Mouse (Mus musculus) neural tube, embryonic 12.5 days (tissue): ENCODE measurements at regions not wholly inside any gene's neighbourhood (a gene's known extent, or its start where the extent isn't known, plus 50 kb on each side); places are given as distances from the start of the nearest gene placed in this dataset.
"Not testable (repeated sequence)": the region's sequence is repeated elsewhere in the genome, so short reads cannot be mapped to it uniquely, and the experiment has no call there.

ENCODE experiments used
- ATAC-seq: fragments of 200-750 bp; cut with Nextera tagmentation; 2 replicates; pipeline ENCODE4 v1.8.0; 2017; ENCODE audit warnings: low read depth, mild to moderate bottlenecking, moderate TSS enrichment, moderate library complexity; ENCODE audit not compliant: low FRiP score
- H3K27ac ChIP-seq: fragments of 300-500 bp; sonication (generic); 2 replicates; pipeline ENCODE4 v1.5.1; 2016
- H3K27me3 ChIP-seq: fragments of 300-500 bp; sonication (generic); replicated peaks from 2 replicates; pipeline ENCODE4 v1.6.1; 2016; ENCODE audit warnings: mild to moderate bottlenecking
- H3K36me3 ChIP-seq: fragments of 300-500 bp; sonication (generic); 2 replicates; pipeline ENCODE4 v1.6.1; 2016; ENCODE audit warnings: mild to moderate bottlenecking
- H3K4me1 ChIP-seq: fragments of 300-500 bp; sonication (generic); 2 replicates; pipeline ENCODE4 v1.6.1; 2016
- H3K4me2 ChIP-seq: fragments of 300-500 bp; sonication (generic); replicated peaks from 2 replicates; pipeline ENCODE4 v1.6.1; 2016; ENCODE audit warnings: mild to moderate bottlenecking
- H3K4me3 ChIP-seq: fragments of 300-500 bp; sonication (generic); 2 replicates; pipeline ENCODE4 v1.5.1; 2016
- H3K9ac ChIP-seq: fragments of 300-500 bp; sonication (generic); 2 replicates; pipeline ENCODE4 v1.6.1; 2016; ENCODE audit warnings: mild to moderate bottlenecking
- H3K9me3 ChIP-seq: fragments of 300-500 bp; sonication (generic); 2 replicates; pipeline ENCODE4 v1.6.1; 2016; ENCODE audit warnings: mild to moderate bottlenecking
- WGBS: fragments of 180-500 bp; shearing (Covaris S2); methylation state at CpG from one replicate; pipeline ENCODE4 v1.1.7; 2016; 5-methylcytosine and 5-hydroxymethylcytosine counted together

GRCm38 (mm10) chr2:53276435-53276834 is 84.9 kb downstream of the Arl6ip6 start:
- Histone ChIP-seq H3K36me3 (no peaks in the 10 kb centered on the region), H3K4me3 (no peak overlapping the region), H3K4me2 (no peak overlapping the region), H3K27ac (no peak overlapping the region), H3K4me1 (no peaks in the 10 kb centered on the region), H3K9ac (no peak overlapping the region), H3K9me3 (no peaks in the 10 kb centered on the region), H3K27me3 (no peaks in the 10 kb centered on the region)
- WGBS: 52% methylated on average over 1 of the region's 1 CpGs
- ATAC-seq: no peak

GRCm38 (mm10) chr2:53301712-53302423 is 110.3 kb downstream of the Arl6ip6 start:
- Histone ChIP-seq H3K4me1 (no peaks in the 10 kb centered on the region), H3K27me3 (no peaks in the 10 kb centered on the region), H3K9me3 (no peaks in the 10 kb centered on the region), H3K36me3 (no peaks in the 10 kb centered on the region), H3K4me3 (no peak overlapping the region), H3K9ac (no peak overlapping the region), H3K4me2 (no peak overlapping the region), H3K27ac (no peak overlapping the region)
- no peak for ATAC-seq
- WGBS: 95% methylated on average over 2 of the region's 2 CpGs

DNA sequence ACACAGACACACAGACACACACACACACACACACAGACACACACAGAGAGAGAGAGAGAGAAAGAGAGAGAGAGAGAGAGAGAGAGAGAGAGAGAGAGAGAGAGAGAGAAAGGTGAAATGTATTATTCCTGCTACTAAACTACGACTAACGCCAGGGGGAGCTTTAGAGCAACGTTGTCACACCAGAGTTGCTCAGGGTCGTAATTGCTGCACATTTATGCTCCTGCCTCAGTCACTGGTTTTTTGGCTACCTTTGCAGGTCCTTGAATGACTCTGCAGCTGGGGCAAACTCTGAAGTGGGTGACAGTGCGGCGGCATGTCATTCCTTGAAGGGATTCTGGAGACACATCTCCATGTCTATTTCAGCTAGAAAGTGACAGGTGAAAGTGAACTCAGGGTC is 139.2 kb downstream of the Arl6ip6 start:
- H3K27ac ChIP-seq: no peak overlapping the region
- H3K4me1 ChIP-seq: no peaks in the 10 kb centered on the region
- H3K36me3 ChIP-seq: no peaks in the 10 kb centered on the region
- WGBS: 37% methylated on average over 6 of the region's 6 CpGs
- H3K9ac ChIP-seq: no peak overlapping the region
- no peak; the same call in 1 of the 2 replicates for ATAC-seq
- H3K4me3 ChIP-seq: no peak overlapping the region
- no peaks in the 10 kb centered on the region for H3K9me3 ChIP-seq
- H3K27me3 ChIP-seq: no peaks in the 10 kb centered on the region
- no peak overlapping the region for H3K4me2 ChIP-seq

DNA sequence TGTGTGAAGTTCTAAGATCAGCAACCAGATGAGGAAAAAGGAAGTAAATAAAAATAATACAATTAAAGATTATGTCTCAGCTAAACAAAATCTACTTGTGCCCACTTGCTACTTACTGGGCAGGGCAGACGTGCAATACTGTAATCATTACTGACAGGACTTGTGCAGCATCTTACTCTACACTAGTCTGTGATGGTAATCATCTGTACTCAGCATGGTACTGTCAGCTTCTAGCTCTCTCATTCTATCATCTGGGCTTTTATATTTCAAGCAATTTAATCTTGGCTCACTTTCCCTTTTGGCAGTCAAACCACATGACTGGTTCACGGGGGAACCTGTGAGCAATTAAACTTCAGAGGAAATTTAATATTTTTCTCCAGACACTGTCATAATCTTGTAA is 167.5 kb downstream of the Arl6ip6 start:
- no peak for ATAC-seq
- Histone ChIP-seq H3K9me3 (no peaks in the 10 kb centered on the region), H3K9ac (no peak overlapping the region), H3K27ac (no peak overlapping the region), H3K4me3 (no peak overlapping the region), H3K27me3 (no peaks in the 10 kb centered on the region), H3K36me3 (no peaks in the 10 kb centered on the region), H3K4me2 (no peak overlapping the region), H3K4me1 (no peaks in the 10 kb centered on the region)
- 75% methylated on average over 2 of the region's 2 CpGs for WGBS

DNA sequence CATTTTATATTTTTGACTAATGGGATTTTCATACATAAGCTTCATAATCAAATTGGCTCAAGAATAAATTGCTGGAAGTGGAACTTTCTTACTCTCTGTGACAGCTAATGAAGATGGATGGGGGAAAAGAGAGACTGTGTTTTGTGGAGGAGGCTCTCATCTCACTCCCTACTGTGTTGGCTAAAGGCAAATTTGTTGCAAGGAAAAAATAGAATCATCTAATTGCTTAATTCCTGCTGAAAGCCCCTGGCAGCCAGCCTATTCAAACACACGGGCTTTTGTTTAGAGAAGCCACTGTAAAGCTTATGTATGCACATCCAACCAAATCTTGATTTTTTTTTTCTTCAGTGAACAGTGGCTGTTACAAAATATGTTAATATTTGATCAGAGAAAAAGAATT is 190.8 kb downstream of the Arl6ip6 start:
- H3K9me3 ChIP-seq: no peaks in the 10 kb centered on the region
- peak; percentile 30; the same call in 1 of the 2 replicates for ATAC-seq
- no peak overlapping the region for H3K4me2 ChIP-seq
- no peaks in the 10 kb centered on the region for H3K36me3 ChIP-seq
- no peaks in the 10 kb centered on the region for H3K4me1 ChIP-seq
- no peak overlapping the region for H3K4me3 ChIP-seq
- no peak overlapping the region for H3K27ac ChIP-seq
- 10% methylated on average over 1 of the region's 1 CpGs for WGBS
- H3K9ac ChIP-seq: no peak overlapping the region
- H3K27me3 ChIP-seq: no peaks in the 10 kb centered on the region

- Histone ChIP-seq H3K9ac (no peak overlapping the region), H3K27ac (no peak overlapping the region), H3K4me3 (no peak overlapping the region), H3K9me3 (no peaks in the 10 kb centered on the region), H3K27me3 (no peaks in the 10 kb centered on the region), H3K4me2 (no peak overlapping the region; the same call in 1 of the 2 replicates), H3K36me3 (no peaks in the 10 kb centered on the region), H3K4me1 (no peaks in the 10 kb centered on the region)
- peak; percentile 78 for ATAC-seq
- 23% methylated on average over 8 of the region's 8 CpGs for WGBS
Observed at GRCm38 (mm10) chr2:53384545-53385176, 193.1 kb downstream of the Arl6ip6 start.

- Histone ChIP-seq H3K9ac (no peak overlapping the region), H3K36me3 (no peaks in the 10 kb centered on the region), H3K4me1 (no peaks in the 10 kb centered on the region), H3K27me3 (no peaks in the 10 kb centered on the region), H3K4me2 (no peak overlapping the region), H3K27ac (no peak overlapping the region), H3K4me3 (no peak overlapping the region), H3K9me3 (no peaks in the 10 kb centered on the region)
- ATAC-seq: no peak
- 94% methylated on average over 3 of the region's 3 CpGs for WGBS
Observed at GRCm38 (mm10) chr2:53388652-53389051, 197.1 kb downstream of the Arl6ip6 start.

GRCm38 (mm10) chr2:53414471-53414870 is 222.9 kb downstream of the Arl6ip6 start:
- Histone ChIP-seq H3K4me1 (no peaks in the 10 kb centered on the region), H3K9me3 (no peaks in the 10 kb centered on the region), H3K9ac (no peak overlapping the region), H3K4me3 (no peak overlapping the region), H3K27ac (no peak overlapping the region), H3K4me2 (no peak overlapping the region), H3K36me3 (no peaks in the 10 kb centered on the region), H3K27me3 (no peaks in the 10 kb centered on the region)
- no peak for ATAC-seq
- 93% methylated on average over 2 of the region's 2 CpGs for WGBS

DNA sequence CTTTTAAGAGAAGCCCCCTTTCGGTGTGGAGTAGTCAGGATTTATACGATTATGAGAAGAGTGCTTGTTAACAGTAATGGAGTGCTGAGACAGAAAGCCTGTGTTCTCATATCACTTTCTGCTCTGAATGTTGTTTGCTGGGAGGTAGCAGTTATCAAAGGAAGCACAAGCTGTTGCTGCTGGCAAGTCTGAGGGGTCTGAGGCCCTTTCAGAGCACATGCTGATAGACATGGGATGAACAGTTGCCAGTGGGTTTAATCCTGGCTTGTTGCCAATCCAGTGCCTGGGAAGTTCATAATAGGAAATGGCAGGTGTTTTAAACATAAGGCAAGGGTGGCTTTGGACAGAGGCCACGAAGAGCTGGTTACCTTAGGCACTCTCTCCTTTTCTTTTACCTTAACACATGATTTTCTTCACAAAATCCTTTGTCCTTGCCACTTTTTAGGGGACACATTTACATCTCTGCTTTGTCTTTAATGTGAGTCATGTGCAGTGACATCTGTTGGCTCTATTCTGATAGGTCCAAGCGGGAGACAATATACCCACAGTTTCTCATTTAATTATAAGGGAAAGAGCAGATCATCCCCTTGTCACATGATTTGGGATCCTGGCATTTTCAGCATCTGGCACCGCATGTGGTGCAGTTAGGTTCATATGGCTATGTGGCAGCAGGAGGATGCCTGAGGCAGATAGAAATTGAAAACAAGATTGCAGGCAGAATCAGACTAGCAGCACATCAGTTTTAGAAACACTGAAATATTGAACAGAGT is 245.7 kb downstream of the Arl6ip6 start:
- no peak overlapping the region for H3K4me2 ChIP-seq
- H3K36me3 ChIP-seq: no peaks in the 10 kb centered on the region
- H3K9me3 ChIP-seq: no peaks in the 10 kb centered on the region
- no peak overlapping the region for H3K4me3 ChIP-seq
- 66% methylated on average over 5 of the region's 5 CpGs for WGBS
- no peak overlapping the region for H3K27ac ChIP-seq
- no peaks in the 10 kb centered on the region for H3K27me3 ChIP-seq
- no peak overlapping the region for H3K9ac ChIP-seq
- peak; percentile 81 for ATAC-seq
- no peaks in the 10 kb centered on the region for H3K4me1 ChIP-seq

DNA sequence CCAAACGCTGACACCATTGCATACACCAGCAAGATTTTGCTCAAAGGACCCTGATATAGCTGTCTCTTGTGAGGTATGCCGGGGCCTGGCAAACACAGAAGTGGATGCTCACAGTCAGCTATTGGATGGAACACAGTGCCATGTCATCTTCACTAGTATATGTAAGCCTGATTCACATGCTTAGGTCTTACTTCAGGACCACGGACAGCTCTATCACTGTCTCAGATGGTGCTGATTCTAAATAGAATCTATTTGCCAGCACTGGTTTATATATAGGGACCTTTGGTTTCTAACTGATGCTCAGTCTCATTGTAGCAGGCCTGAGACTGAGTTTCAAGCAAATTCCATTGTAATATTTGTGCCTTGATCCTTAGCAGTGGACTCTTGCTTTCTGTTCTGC is 248.8 kb downstream of the Arl6ip6 start:
- 61% methylated on average over 3 of the region's 3 CpGs for WGBS

GRCm38 (mm10) chr2:53460265-53460664 is 268.7 kb downstream of the Arl6ip6 start:
- Histone ChIP-seq H3K4me2 (no peak overlapping the region), H3K9ac (no peak overlapping the region), H3K27ac (no peak overlapping the region), H3K4me1 (no peaks in the 10 kb centered on the region), H3K4me3 (no peak overlapping the region), H3K9me3 (no peaks in the 10 kb centered on the region), H3K27me3 (no peaks in the 10 kb centered on the region), H3K36me3 (no peaks in the 10 kb centered on the region)
- WGBS: 84% methylated on average over 3 of the region's 3 CpGs
- ATAC-seq: no peak

More for the DNA sequence above, 248.8 kb downstream of the Arl6ip6 start:
- not testable (repeated sequence) for H3K4me1 ChIP-seq, H3K27ac ChIP-seq, H3K4me2 ChIP-seq, H3K9ac ChIP-seq, H3K36me3 ChIP-seq, H3K4me3 ChIP-seq, H3K9me3 ChIP-seq, ATAC-seq, H3K27me3 ChIP-seq

DNA sequence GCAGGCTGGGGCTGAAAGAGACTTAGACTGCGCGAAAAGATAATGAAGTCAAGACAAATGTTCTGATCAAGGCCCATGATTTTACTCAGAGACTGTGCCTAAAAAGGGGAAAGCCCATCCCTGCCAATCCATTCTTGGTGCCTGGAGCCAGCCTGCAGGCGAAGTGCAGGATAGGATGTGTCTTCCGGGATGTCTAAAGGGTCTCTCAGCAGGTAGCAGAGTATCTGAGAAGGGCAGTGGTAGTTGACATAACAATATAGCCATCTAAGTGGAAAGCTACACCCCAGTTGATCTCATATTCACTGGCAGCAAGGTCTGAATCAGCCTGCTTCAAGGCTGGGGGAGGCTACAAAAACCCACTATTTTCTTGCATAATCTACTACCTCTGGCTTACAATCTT is 282.9 kb downstream of the Arl6ip6 start:
- H3K27me3 ChIP-seq: no peaks in the 10 kb centered on the region
- ATAC-seq: no peak
- no peaks in the 10 kb centered on the region for H3K4me1 ChIP-seq
- WGBS: 86% methylated on average over 4 of the region's 4 CpGs
- H3K36me3 ChIP-seq: no peaks in the 10 kb centered on the region
- H3K4me2 ChIP-seq: no peak overlapping the region
- H3K4me3 ChIP-seq: no peak overlapping the region
- no peak overlapping the region for H3K9ac ChIP-seq
- no peak overlapping the region for H3K27ac ChIP-seq
- no peaks in the 10 kb centered on the region for H3K9me3 ChIP-seq
